Mouse (Mus musculus): ENCODE measurements at regions not wholly inside any gene's neighbourhood (a gene's known extent, or its start where the extent isn't known, plus 50 kb on each side); places are given as distances from the start of the nearest gene placed in this dataset.
A peak's percentile ranks its signal among the peaks of the same experiment; 100 is the strongest.

DNA sequence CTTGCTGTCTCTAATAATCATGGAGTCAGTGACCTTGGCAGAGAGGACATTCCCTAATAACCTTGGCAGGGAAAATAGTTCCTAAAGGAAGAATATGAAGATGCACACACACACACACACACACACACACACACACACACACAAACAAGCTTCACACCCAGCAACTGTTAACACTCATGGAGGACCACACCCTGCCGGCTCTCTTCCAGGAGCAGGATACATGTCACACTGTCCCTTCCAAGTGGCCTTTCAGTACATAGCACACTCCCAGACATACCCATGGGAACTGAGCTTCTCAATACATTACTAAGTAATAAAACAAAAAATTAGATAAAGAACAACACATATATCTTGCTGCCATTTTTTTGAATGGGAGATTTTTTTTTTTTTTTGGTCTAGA lies 170.5 kb upstream of the Mkln1 start:
- no peak overlapping the region for H3K27ac ChIP-seq (ENCODE audit: low read depth, low read length)
- WGBS: 78% methylated on average over 1 of the region's 1 CpGs
- H3K4me3 ChIP-seq (ENCODE audit: low read length): no peak overlapping the region
- H3K9ac ChIP-seq (ENCODE audit: low read depth, low read length): no peak overlapping the region
- no peak overlapping the region for H3K4me2 ChIP-seq (replicated peaks; ENCODE audit: low read depth, low read length)
- no peaks in the 10 kb centered on the region for H3K9me3 ChIP-seq (ENCODE audit: control insufficient read depth, low read length)
- no peak for ATAC-seq (ENCODE audit: low FRiP score, low TSS enrichment)
- H3K4me1 ChIP-seq (ENCODE audit: control insufficient read depth, insufficient read depth, low read length): no peaks in the 10 kb centered on the region
- H3K27me3 ChIP-seq (ENCODE audit: control insufficient read depth, insufficient read depth, low read length): peaks cover 4% of the 10 kb centered on the region; the same call in 1 of the 2 replicates
- no peaks in the 10 kb centered on the region for H3K36me3 ChIP-seq (ENCODE audit: control insufficient read depth, insufficient read depth, low read length)

DNA sequence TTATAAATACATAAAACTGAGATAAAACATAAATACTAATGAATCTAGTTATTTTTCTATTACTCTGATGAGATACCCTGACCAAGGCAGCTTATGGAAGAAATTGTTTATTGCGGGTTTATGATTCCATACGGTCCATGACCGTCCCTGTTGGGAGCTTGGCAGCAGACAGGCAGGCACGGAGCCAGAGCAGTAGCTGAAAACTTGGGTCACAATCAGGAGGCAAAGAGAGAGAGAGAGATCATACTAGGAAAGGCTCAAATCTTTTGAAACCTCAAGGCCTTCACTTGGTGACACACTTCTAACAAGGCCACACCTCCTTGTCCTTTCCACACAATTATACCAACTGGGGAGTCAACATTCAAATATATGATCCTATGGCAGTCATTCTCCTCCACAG lies 166.7 kb upstream of the Mkln1 start:
- no peak for ATAC-seq (ENCODE audit: low FRiP score, low TSS enrichment)
- no peaks in the 10 kb centered on the region for H3K27me3 ChIP-seq (ENCODE audit: control insufficient read depth, insufficient read depth, low read length)

DNA sequence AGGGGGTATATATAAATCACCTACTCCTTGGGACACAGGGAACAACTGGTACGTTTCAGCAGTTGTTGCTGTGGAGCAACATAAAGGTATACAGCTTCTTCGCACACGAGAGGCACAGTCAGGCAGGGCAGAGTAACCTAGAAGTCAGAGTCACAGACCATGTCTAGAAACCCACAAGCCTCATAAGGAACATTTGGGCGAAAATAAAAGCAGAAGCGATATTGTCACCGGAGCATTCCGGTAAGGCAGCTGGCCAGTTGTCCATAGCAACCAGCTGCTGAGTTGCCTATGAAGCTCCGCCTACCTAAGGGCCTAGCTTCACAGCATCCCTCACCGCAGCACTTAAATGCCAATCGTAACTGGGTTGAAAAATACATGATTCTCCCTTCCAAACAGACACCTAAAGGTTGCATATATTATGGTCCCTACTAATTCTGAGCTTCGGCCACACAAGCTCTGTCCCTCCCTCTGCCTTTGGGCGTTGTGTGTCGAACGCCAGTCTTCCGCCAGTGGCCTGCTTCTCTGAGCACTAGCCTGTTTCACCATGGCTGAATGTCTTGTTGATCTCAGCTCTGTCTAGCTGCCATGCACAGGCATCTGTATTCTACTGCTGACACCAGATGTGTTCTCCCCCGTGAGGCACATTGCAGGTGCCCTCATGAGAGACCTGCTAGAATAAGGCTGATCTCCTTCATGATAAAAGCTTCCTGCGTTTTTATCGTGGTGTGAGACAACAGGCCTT lies 165.1 kb upstream of the Mkln1 start:
- ATAC-seq (ENCODE audit: low FRiP score, low TSS enrichment): no peak
- no peaks in the 10 kb centered on the region for H3K36me3 ChIP-seq (ENCODE audit: control insufficient read depth, insufficient read depth, low read length)
- H3K9me3 ChIP-seq (ENCODE audit: control insufficient read depth, low read length): no peaks in the 10 kb centered on the region
- H3K27ac ChIP-seq (ENCODE audit: low read depth, low read length): no peak overlapping the region
- no peaks in the 10 kb centered on the region for H3K4me1 ChIP-seq (ENCODE audit: control insufficient read depth, insufficient read depth, low read length)
- 60% methylated on average over 18 of the region's 18 CpGs for WGBS
- no peak overlapping the region for H3K4me3 ChIP-seq (ENCODE audit: low read length)
- no peak overlapping the region for H3K9ac ChIP-seq (ENCODE audit: low read depth, low read length)
- no peak overlapping the region for H3K4me2 ChIP-seq (replicated peaks; ENCODE audit: low read depth, low read length)
- no peaks in the 10 kb centered on the region for H3K27me3 ChIP-seq (ENCODE audit: control insufficient read depth, insufficient read depth, low read length)

More for the DNA sequence above, 166.7 kb upstream of the Mkln1 start:
- Histone ChIP-seq H3K9ac (ENCODE audit: low read depth, low read length) (no peak overlapping the region), H3K9me3 (ENCODE audit: control insufficient read depth, low read length) (no peaks in the 10 kb centered on the region), H3K4me1 (ENCODE audit: control insufficient read depth, insufficient read depth, low read length) (no peaks in the 10 kb centered on the region), H3K36me3 (ENCODE audit: control insufficient read depth, insufficient read depth, low read length) (no peaks in the 10 kb centered on the region), H3K27ac (ENCODE audit: low read depth, low read length) (no peak overlapping the region), H3K4me2 (replicated peaks; ENCODE audit: low read depth, low read length) (no peak overlapping the region), H3K4me3 (ENCODE audit: low read length) (no peak overlapping the region)
- WGBS: 92% methylated on average over 4 of the region's 4 CpGs

DNA sequence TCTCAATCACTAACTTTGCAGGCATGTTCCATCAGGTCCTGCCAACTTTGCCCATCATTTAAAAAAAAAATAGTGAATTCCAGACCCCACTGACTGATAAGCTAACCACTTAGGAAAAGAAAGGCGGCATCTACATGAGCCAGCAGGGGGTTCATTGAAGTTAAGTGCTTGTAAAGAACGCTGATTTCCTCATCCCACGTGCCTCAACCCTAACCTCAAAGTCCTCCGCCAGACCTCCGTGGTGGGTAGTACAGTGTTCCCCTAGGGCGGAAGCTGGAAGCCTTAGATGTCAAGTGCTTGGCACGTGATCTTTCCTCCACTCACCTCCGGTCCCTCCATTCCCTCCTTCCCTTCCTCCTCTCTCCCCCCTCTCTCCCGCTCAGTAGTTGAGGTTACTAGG lies 158.5 kb upstream of the Mkln1 start:
- Histone ChIP-seq H3K4me2 (replicated peaks; ENCODE audit: low read depth, low read length) (no peak overlapping the region), H3K27me3 (ENCODE audit: control insufficient read depth, insufficient read depth, low read length) (no peaks in the 10 kb centered on the region), H3K9ac (ENCODE audit: low read depth, low read length) (no peak overlapping the region), H3K9me3 (ENCODE audit: control insufficient read depth, low read length) (no peaks in the 10 kb centered on the region), H3K36me3 (ENCODE audit: control insufficient read depth, insufficient read depth, low read length) (no peaks in the 10 kb centered on the region), H3K27ac (ENCODE audit: low read depth, low read length) (no peak overlapping the region), H3K4me1 (ENCODE audit: control insufficient read depth, insufficient read depth, low read length) (no peaks in the 10 kb centered on the region), H3K4me3 (ENCODE audit: low read length) (no peak overlapping the region)
- ATAC-seq (ENCODE audit: low FRiP score, low TSS enrichment): no peak
- 9% methylated on average over 9 of the region's 9 CpGs for WGBS

DNA sequence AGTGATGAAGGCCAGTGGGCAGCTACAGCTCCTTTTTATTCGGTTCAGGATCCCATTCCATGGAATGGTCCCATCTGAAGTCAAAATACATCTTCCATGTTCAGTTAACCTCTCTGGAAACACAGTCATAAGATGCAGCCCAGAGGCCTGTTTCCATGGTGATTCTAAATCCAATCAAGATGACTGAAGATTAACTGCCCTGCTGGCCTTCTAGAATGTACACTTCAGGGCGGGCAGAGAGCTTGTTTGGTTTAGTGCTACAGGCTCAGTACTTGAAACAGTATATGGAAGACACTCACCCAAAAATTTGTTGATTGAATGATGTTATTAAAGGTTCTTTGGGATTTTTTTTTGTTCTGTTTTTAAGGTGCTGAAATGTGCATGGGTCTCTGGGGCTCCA lies 148.0 kb upstream of the Mkln1 start:
- Histone ChIP-seq H3K9me3 (ENCODE audit: control insufficient read depth, low read length) (no peaks in the 10 kb centered on the region), H3K9ac (ENCODE audit: low read depth, low read length) (no peak overlapping the region), H3K36me3 (ENCODE audit: control insufficient read depth, insufficient read depth, low read length) (no peaks in the 10 kb centered on the region), H3K4me1 (ENCODE audit: control insufficient read depth, insufficient read depth, low read length) (no peaks in the 10 kb centered on the region), H3K27me3 (ENCODE audit: control insufficient read depth, insufficient read depth, low read length) (no peaks in the 10 kb centered on the region), H3K4me3 (ENCODE audit: low read length) (no peak overlapping the region), H3K27ac (ENCODE audit: low read depth, low read length) (no peak overlapping the region), H3K4me2 (replicated peaks; ENCODE audit: low read depth, low read length) (no peak overlapping the region)
- ATAC-seq (ENCODE audit: low FRiP score, low TSS enrichment): no peak
- 58% methylated on average over 2 of the region's 2 CpGs for WGBS

DNA sequence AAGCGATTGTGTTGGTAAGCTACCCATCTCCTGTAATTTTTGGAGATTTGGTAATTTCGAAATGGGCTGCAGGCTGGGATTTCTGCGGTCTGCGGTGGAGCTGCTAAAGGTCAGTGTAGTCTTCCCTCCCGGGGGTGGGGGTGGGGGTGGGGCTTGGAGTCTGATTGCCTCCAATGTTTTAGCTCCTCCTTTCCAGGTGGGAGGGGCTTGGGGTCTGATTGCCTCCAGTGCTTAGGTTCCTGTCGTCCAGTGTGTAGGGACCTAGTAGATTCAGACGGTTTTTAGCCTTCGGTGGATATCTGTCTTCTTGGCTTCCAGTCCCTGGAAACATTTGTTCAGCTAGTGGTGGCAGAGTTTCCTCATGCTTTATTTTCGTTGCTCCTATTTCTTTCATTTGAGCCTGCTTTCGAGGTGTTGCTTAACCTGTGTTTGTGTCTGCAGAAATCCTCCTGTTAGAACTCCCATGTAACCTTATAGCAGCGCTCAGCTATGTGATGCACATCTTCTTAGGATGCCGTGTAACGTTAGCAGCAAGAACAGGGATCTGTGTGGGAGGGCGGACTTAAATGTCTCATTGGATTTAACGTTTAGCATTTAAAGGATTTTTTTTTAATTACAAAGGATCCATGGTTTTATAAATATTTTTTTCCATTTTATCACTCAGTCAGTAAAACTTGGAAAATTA lies 145.1 kb upstream of the Mkln1 start:
- no peaks in the 10 kb centered on the region for H3K9me3 ChIP-seq (ENCODE audit: control insufficient read depth, low read length)
- H3K36me3 ChIP-seq (ENCODE audit: control insufficient read depth, insufficient read depth, low read length): no peaks in the 10 kb centered on the region
- 13% methylated on average over 15 of the region's 15 CpGs for WGBS
- H3K4me1 ChIP-seq (ENCODE audit: control insufficient read depth, insufficient read depth, low read length): no peaks in the 10 kb centered on the region
- H3K4me2 ChIP-seq (replicated peaks; ENCODE audit: low read depth, low read length): peak overlapping the region; percentile 29
- H3K9ac ChIP-seq (ENCODE audit: low read depth, low read length): no peak overlapping the region
- peak; percentile 80 for ATAC-seq (ENCODE audit: low FRiP score, low TSS enrichment)
- H3K4me3 ChIP-seq (ENCODE audit: low read length): no peak overlapping the region
- H3K27me3 ChIP-seq (ENCODE audit: control insufficient read depth, insufficient read depth, low read length): no peaks in the 10 kb centered on the region
- no peak overlapping the region for H3K27ac ChIP-seq (ENCODE audit: low read depth, low read length)

DNA sequence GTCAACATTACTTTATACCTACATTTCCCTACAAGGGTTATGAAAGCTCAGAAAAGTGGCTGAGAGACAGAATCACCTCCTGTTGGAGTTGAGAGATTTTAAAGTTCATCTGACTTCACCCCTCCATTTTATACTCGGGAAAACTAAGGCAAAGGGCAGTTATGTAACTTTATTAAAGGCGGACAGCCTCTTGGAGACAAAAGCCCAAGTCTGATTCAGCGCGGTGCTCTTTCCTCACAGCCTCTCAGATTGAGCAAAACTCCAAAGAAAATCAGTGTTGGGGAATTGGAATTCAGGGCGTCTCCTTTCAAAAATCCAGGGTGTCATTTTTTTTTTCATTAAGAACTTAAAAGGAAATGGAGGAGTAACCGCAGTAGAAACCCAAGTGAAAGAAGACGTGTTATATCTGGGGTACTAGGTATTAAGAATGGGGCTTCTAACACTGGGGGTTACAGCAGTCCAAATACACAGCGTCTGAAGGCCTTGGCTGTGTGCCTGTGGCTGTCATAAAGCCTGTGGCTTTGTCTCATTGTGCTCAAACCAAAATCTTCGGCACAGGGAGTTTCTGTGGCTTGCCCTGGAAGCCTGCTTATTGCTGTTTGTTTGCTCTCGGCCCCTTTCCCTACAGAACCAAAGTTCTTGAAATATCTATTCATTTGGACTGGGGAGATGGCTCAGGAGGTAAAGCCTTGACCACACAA lies 137.7 kb upstream of the Mkln1 start:
- H3K4me2 ChIP-seq (replicated peaks; ENCODE audit: low read depth, low read length): no peak overlapping the region
- H3K4me3 ChIP-seq (ENCODE audit: low read length): no peak overlapping the region
- no peaks in the 10 kb centered on the region for H3K27me3 ChIP-seq (ENCODE audit: control insufficient read depth, insufficient read depth, low read length)
- H3K9me3 ChIP-seq (ENCODE audit: control insufficient read depth, low read length): no peaks in the 10 kb centered on the region
- H3K27ac ChIP-seq (ENCODE audit: low read depth, low read length): no peak overlapping the region
- H3K9ac ChIP-seq (ENCODE audit: low read depth, low read length): no peak overlapping the region
- WGBS: 81% methylated on average over 10 of the region's 10 CpGs
- ATAC-seq (ENCODE audit: low FRiP score, low TSS enrichment): no peak
- no peaks in the 10 kb centered on the region for H3K4me1 ChIP-seq (ENCODE audit: control insufficient read depth, insufficient read depth, low read length)
- H3K36me3 ChIP-seq (ENCODE audit: control insufficient read depth, insufficient read depth, low read length): no peaks in the 10 kb centered on the region

DNA sequence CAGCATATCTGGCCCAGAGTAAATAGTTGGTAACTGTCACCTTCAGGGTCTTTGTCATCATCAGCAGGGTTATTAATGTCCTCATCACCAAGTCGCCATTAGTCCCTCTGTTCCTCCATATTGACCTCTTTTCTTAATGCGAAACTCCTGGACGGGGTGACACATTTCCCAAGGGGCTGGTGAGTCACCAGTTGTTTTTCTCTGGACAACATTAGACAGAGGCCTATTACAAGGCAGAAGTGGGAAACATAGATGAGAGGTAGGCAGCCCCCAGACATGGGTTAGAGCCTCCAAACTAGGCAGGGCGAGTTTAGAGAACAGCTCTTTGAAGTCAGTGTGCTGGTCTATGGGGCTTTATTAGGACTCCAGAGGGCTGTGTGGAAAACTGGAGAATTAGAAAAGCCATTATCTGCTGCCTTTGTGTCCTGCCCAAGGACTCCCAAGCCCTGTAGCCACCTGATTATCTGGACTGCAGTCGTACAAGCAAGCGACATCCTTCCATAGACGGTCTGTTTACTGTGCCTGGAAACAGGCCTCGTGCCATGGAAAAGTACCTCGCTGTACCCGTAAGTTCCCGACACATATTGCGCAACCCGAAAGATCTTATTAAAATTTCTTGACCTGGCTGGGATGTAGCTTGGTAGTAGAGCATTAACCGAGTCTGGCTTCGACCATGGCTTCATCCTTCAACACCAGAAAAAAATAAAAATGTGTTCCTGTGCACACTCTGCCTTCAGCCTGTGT lies 136.6 kb upstream of the Mkln1 start:
- H3K4me2 ChIP-seq (replicated peaks; ENCODE audit: low read depth, low read length): no peak overlapping the region
- no peaks in the 10 kb centered on the region for H3K4me1 ChIP-seq (ENCODE audit: control insufficient read depth, insufficient read depth, low read length)
- no peak overlapping the region for H3K27ac ChIP-seq (ENCODE audit: low read depth, low read length)
- H3K9ac ChIP-seq (ENCODE audit: low read depth, low read length): no peak overlapping the region
- no peaks in the 10 kb centered on the region for H3K9me3 ChIP-seq (ENCODE audit: control insufficient read depth, low read length)
- H3K4me3 ChIP-seq (ENCODE audit: low read length): no peak overlapping the region
- no peaks in the 10 kb centered on the region for H3K36me3 ChIP-seq (ENCODE audit: control insufficient read depth, insufficient read depth, low read length)
- ATAC-seq (ENCODE audit: low FRiP score, low TSS enrichment): no peak
- 89% methylated on average over 15 of the region's 15 CpGs for WGBS
- no peaks in the 10 kb centered on the region for H3K27me3 ChIP-seq (ENCODE audit: control insufficient read depth, insufficient read depth, low read length)
